Mouse (Mus musculus) lung, embryonic 14.5 days (tissue): ENCODE measurements at regions not wholly inside any gene's neighbourhood (a gene's known extent, or its start where the extent isn't known, plus 50 kb on each side); places are given as distances from the start of the nearest gene placed in this dataset.

ENCODE experiments used
- ATAC-seq: fragments of 200-750 bp; cut with Nextera tagmentation; 2 replicates; pipeline ENCODE4 v1.8.0; 2017; ENCODE audit warnings: mild to moderate bottlenecking, moderate TSS enrichment, moderate library complexity; ENCODE audit not compliant: insufficient read depth
- DNase-seq: peaks from one replicate; pipeline ENCODE4 v3.0.0-alpha.2; 2015
- H3K27ac ChIP-seq: fragments of 300-500 bp; sonication (generic); 2 replicates; pipeline ENCODE4 v1.5.1; 2014; ENCODE audit warnings: low read depth, mild to moderate bottlenecking, moderate library complexity
- H3K27me3 ChIP-seq: fragments of 300-500 bp; sonication (generic); 2 replicates; pipeline ENCODE4 v1.6.1; 2014; ENCODE audit warnings: low read length, control low read depth; ENCODE audit not compliant: insufficient read depth
- H3K36me3 ChIP-seq: fragments of 300-500 bp; sonication (generic); 2 replicates; pipeline ENCODE4 v1.6.1; 2014; ENCODE audit warnings: control low read depth; ENCODE audit not compliant: insufficient read depth
- H3K4me1 ChIP-seq: fragments of 300-500 bp; sonication (generic); 2 replicates; pipeline ENCODE4 v1.6.1; 2014; ENCODE audit warnings: antibody characterized with exemption, control low read depth; ENCODE audit not compliant: insufficient read depth
- H3K4me2 ChIP-seq: fragments of 300-500 bp; sonication (generic); 2 replicates; pipeline ENCODE4 v1.6.1; 2014; ENCODE audit warnings: mild to moderate bottlenecking
- H3K4me3 ChIP-seq: fragments of 300-500 bp; sonication (generic); 2 replicates; pipeline ENCODE4 v1.5.1; 2014; ENCODE audit warnings: low read depth, low read length
- H3K9ac ChIP-seq: fragments of 300-500 bp; sonication (generic); 2 replicates; pipeline ENCODE4 v1.6.1; 2014
- H3K9me3 ChIP-seq: fragments of 300-500 bp; sonication (generic); 2 replicates; pipeline ENCODE4 v1.6.1; 2016; ENCODE audit warnings: low read depth, low read length, control low read depth
- CTCF ChIP-seq: IDR thresholded peaks from 2 replicates; pipeline ENCODE4 v1.5.1; 2016; ENCODE audit warnings: antibody characterized with exemption, low read depth
- WGBS: fragments of 180-500 bp; shearing (Covaris S2); extraction: QIAGEN DNeasy Blood & Tissue Kit; methylation state at CpG from one replicate; pipeline ENCODE4 v1.1.7; 2014; 5-methylcytosine and 5-hydroxymethylcytosine counted together

- no peak for TF ChIP-seq CTCF
- no peak overlapping the region for H3K4me3 ChIP-seq
- H3K9me3 ChIP-seq = no peaks in the 10 kb centered on the region
- no peaks in the 10 kb centered on the region for H3K27me3 ChIP-seq
- ATAC-seq (no peak), DNase-seq (no peak)
- H3K4me2 ChIP-seq = no peak overlapping the region
- no peaks in the 10 kb centered on the region for H3K36me3 ChIP-seq
- H3K9ac ChIP-seq = no peak overlapping the region
- H3K4me1 ChIP-seq = 0 out of 2 replicates have a peak, but pooled peaks cover 4% of the 10 kb centered on the region
- whole genome bisulfite sequencing = 52% methylated on average over 4 of the region's 4 CpGs
- no peak overlapping the region for H3K27ac ChIP-seq
Observed at GRCm38 (mm10) chr7:37178256-37178655, 480.3 kb downstream of the Tshz3 start.

GRCm38 (mm10) chr7:37179907-37180306 is 482.0 kb downstream of the Tshz3 start:
- 28% methylated on average over 10 of the region's 10 CpGs for WGBS
- Histone ChIP-seq H3K27me3 (no peaks in the 10 kb centered on the region), H3K4me2 (peak overlapping the region; percentile 18), H3K4me3 (no peak overlapping the region), H3K27ac (no peak overlapping the region), H3K4me1 (0 out of 2 replicates have a peak, but pooled peaks cover 4% of the 10 kb centered on the region), H3K9me3 (no peaks in the 10 kb centered on the region), H3K36me3 (no peaks in the 10 kb centered on the region), H3K9ac (no peak overlapping the region)
- DNase-seq = peak; percentile 59
- TF ChIP-seq CTCF = no peak
- 0 out of 2 replicates have a peak, but pooled peaks have one; percentile 31 for ATAC-seq

GRCm38 (mm10) chr7:37180416-37180815 is 482.5 kb downstream of the Tshz3 start:
- no peak overlapping the region for H3K9ac ChIP-seq
- no peaks in the 10 kb centered on the region for H3K27me3 ChIP-seq
- H3K4me2 ChIP-seq = peak overlapping the region; percentile 18; the same call in 1 of the 2 replicates
- 0 out of 2 replicates have a peak, but pooled peaks cover 4% of the 10 kb centered on the region for H3K4me1 ChIP-seq
- DNase-seq (peak; percentile 75), ATAC-seq (peak; percentile 68; the same call in 1 of the 2 replicates)
- TF ChIP-seq CTCF = no peak
- no peak overlapping the region for H3K4me3 ChIP-seq
- H3K9me3 ChIP-seq = no peaks in the 10 kb centered on the region
- H3K36me3 ChIP-seq = no peaks in the 10 kb centered on the region
- H3K27ac ChIP-seq = no peak overlapping the region
- 27% methylated on average over 13 of the region's 13 CpGs for WGBS

GRCm38 (mm10) chr7:37181109-37181508 is 483.2 kb downstream of the Tshz3 start:
- Histone ChIP-seq H3K4me1 (0 out of 2 replicates have a peak, but pooled peaks cover 4% of the 10 kb centered on the region), H3K4me3 (no peak overlapping the region), H3K4me2 (no peak overlapping the region), H3K27me3 (no peaks in the 10 kb centered on the region), H3K27ac (no peak overlapping the region), H3K36me3 (no peaks in the 10 kb centered on the region), H3K9me3 (no peaks in the 10 kb centered on the region), H3K9ac (no peak overlapping the region)
- no peak for DNase-seq
- no peak for TF ChIP-seq CTCF
- WGBS = 41% methylated on average over 4 of the region's 4 CpGs
- ATAC-seq = no peak

GRCm38 (mm10) chr7:37192536-37192935 is 494.6 kb downstream of the Tshz3 start:
- no peak overlapping the region for H3K4me2 ChIP-seq
- H3K27me3 ChIP-seq = no peaks in the 10 kb centered on the region
- no peak overlapping the region for H3K9ac ChIP-seq
- TF ChIP-seq CTCF = no peak
- H3K27ac ChIP-seq = no peak overlapping the region
- DNase-seq (no peak), ATAC-seq (no peak)
- no peaks in the 10 kb centered on the region for H3K9me3 ChIP-seq
- no peak overlapping the region for H3K4me3 ChIP-seq
- 21% methylated on average over 2 of the region's 2 CpGs for WGBS
- no peaks in the 10 kb centered on the region for H3K36me3 ChIP-seq
- no peaks in the 10 kb centered on the region for H3K4me1 ChIP-seq

GRCm38 (mm10) chr7:37204800-37205199 is 506.9 kb downstream of the Tshz3 start:
- Histone ChIP-seq H3K4me3 (no peak overlapping the region), H3K4me2 (no peak overlapping the region), H3K27ac (no peak overlapping the region), H3K4me1 (no peaks in the 10 kb centered on the region), H3K27me3 (no peaks in the 10 kb centered on the region), H3K9ac (no peak overlapping the region), H3K9me3 (no peaks in the 10 kb centered on the region), H3K36me3 (no peaks in the 10 kb centered on the region)
- DNase-seq = no peak
- ATAC-seq = no peak
- 53% methylated on average over 5 of the region's 5 CpGs for WGBS
- TF ChIP-seq CTCF = no peak

- H3K4me1 ChIP-seq = no peaks in the 10 kb centered on the region
- DNase-seq (no peak), ATAC-seq (no peak)
- H3K4me3 ChIP-seq = no peak overlapping the region
- no peak for TF ChIP-seq CTCF
- H3K9ac ChIP-seq = no peak overlapping the region
- no peaks in the 10 kb centered on the region for H3K9me3 ChIP-seq
- H3K27me3 ChIP-seq = no peaks in the 10 kb centered on the region
- no peak overlapping the region for H3K27ac ChIP-seq
- no peaks in the 10 kb centered on the region for H3K36me3 ChIP-seq
- H3K4me2 ChIP-seq = no peak overlapping the region
- 80% methylated on average over 7 of the region's 7 CpGs for WGBS
Observed at GRCm38 (mm10) chr7:37208305-37208704, 510.4 kb downstream of the Tshz3 start.
